ENCODE assay signal across 12 mouse cellular contexts in genomic region chr9:69044614-69045133, GRCm38 (mm10).
"Had no signal": no experiment of that assay in that cellular context is flagged by ENCODE, and none has a peak within 500 bp of the region (broad histone marks: within the 10 kb centered on the region; RNA-seq: fewer than 3 reads in every experiment).

No protein-coding gene starts in this region.

- ATAC-seq: midbrain, embryonic 16.5 days had no signal

- H3K27ac ChIP-seq: limb, embryonic 13.5 days; liver, embryonic 14.5 days; midbrain, embryonic 12.5 days; neural tube, embryonic 13.5 days; stomach, embryonic 15.5 days had no signal

- H3K4me3 ChIP-seq: limb, embryonic 13.5 days; midbrain, embryonic 12.5 days; neural tube, embryonic 13.5 days; stomach, embryonic 15.5 days had no signal

- H3K4me1 ChIP-seq: limb, embryonic 13.5 days; midbrain, embryonic 12.5 days; neural tube, embryonic 13.5 days; stomach, embryonic 15.5 days had no signal

- H3K4me2 ChIP-seq: limb, embryonic 13.5 days; midbrain, embryonic 12.5 days; neural tube, embryonic 13.5 days; stomach, embryonic 15.5 days had no signal

- DNase-seq: kidney, postnatal 14 days; left cerebral cortex, postnatal 4 days; retina, postnatal 1 day; right cerebral cortex, postnatal 4 days; thymus, adult 2 months; thymus, postnatal 25 days had no signal

- H3K27me3 ChIP-seq: midbrain, embryonic 12.5 days; neural tube, embryonic 13.5 days; stomach, embryonic 15.5 days had no signal

- H3K9me3 ChIP-seq: stomach, embryonic 15.5 days had no signal

- H3K9ac ChIP-seq: limb, embryonic 13.5 days; liver, embryonic 14.5 days; midbrain, embryonic 12.5 days; neural tube, embryonic 13.5 days; stomach, embryonic 15.5 days had no signal

- H3K36me3 ChIP-seq: limb, embryonic 13.5 days; midbrain, embryonic 12.5 days; neural tube, embryonic 13.5 days; stomach, embryonic 15.5 days had no signal
